Mouse (Mus musculus): ENCODE measurements at regions not wholly inside any gene's neighbourhood (a gene's known extent, or its start where the extent isn't known, plus 50 kb on each side); places are given as distances from the start of the nearest gene placed in this dataset.

DNA sequence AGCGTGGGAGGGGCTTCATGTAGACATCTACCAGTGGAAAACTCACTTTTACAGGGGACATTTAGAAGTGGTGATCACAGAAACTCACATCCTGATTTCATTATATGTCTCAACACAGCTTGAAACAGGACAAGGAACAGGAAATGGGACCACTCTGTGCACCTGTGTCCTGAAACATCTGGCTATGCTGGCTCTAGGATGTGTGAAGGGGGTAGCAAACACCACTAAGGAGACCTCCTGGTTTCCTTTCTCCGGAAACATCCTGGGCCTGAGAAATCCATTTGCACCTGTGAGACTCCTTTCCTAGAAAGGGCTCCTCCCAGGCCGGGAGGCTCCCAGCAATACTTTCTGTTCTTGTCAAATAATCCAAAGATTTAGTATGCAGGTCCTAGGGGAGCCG lies 167.1 kb downstream of the Opa1 start:
- TF ChIP-seq CTCF (IDR thresholded peaks at IDR 0.05; ENCODE audit: low read depth): no peak
- no peak for TF ChIP-seq EP300 (IDR thresholded peaks at IDR 0.05; ENCODE audit: low read depth)
